Mouse (Mus musculus) kidney, postnatal 0 days (tissue): ENCODE results near the gene Prr12. TPM values are rescaled to one million over a fixed set of nuclear protein-coding genes. Genes with fewer than 3 reads are reported as not detected.

Experiments
- ATAC-seq: fragments of 200-750 bp; cut with Nextera tagmentation; replicated peaks from 2 replicates; pipeline ENCODE4 v1.8.0; 2017; ENCODE audit warnings: low read depth, moderate number of reproducible peaks, moderate TSS enrichment, moderate library complexity; ENCODE audit not compliant: low FRiP score
- DNase-seq: peaks from one replicate; pipeline ENCODE4 v3.0.0-alpha.2; 2016; ENCODE audit warnings: low spot score
- H3K27ac ChIP-seq: fragments of 300-500 bp; sonication (generic); 2 replicates; pipeline ENCODE4 v1.5.1; 2014; ENCODE audit warnings: mild to moderate bottlenecking
- H3K27me3 ChIP-seq: fragments of 300-500 bp; sonication (generic); 2 replicates; pipeline ENCODE4 v1.6.1; 2014; ENCODE audit warnings: low read length, mixed read lengths; ENCODE audit not compliant: insufficient read depth
- H3K36me3 ChIP-seq: fragments of 300-500 bp; sonication (generic); 2 replicates; pipeline ENCODE4 v1.6.1; 2014; ENCODE audit warnings: low read length, mixed read lengths; ENCODE audit not compliant: insufficient read depth
- H3K4me1 ChIP-seq: fragments of 300-500 bp; sonication (generic); replicated peaks from 2 replicates; pipeline ENCODE4 v1.6.1; 2014; ENCODE audit warnings: antibody characterized with exemption, low read length, mixed read lengths; ENCODE audit not compliant: insufficient read depth
- H3K4me2 ChIP-seq: fragments of 300-500 bp; sonication (generic); 2 replicates; pipeline ENCODE4 v1.6.1; 2014; ENCODE audit warnings: mild to moderate bottlenecking, low read length, moderate library complexity, mixed read lengths
- H3K4me3 ChIP-seq: fragments of 300-500 bp; sonication (generic); replicated peaks from 2 replicates; pipeline ENCODE4 v1.5.1; 2014; ENCODE audit warnings: low read depth, low read length
- H3K9ac ChIP-seq: fragments of 300-500 bp; sonication (generic); 2 replicates; pipeline ENCODE4 v1.6.1; 2014; ENCODE audit warnings: low read depth, low read length
- H3K9me3 ChIP-seq: fragments of 300-500 bp; sonication (generic); replicated peaks from 2 replicates; pipeline ENCODE4 v1.6.1; 2016; ENCODE audit warnings: low read length, inconsistent platforms, mixed read lengths
- CTCF ChIP-seq: IDR thresholded peaks from 2 replicates; pipeline ENCODE4 v1.5.1; 2016; ENCODE audit warnings: antibody characterized with exemption, low read depth, mild to moderate bottlenecking, moderate library complexity
- whole genome bisulfite sequencing: fragments of 180-500 bp; shearing (Covaris S2); extraction: QIAGEN DNeasy Blood & Tissue Kit; methylation state at CpG from one replicate; pipeline ENCODE4 v1.1.7; 2014; 5-methylcytosine and 5-hydroxymethylcytosine counted together
- polyA plus RNA-seq: library from polyadenylated mRNA; unstranded; fragments of >200 nt; fragmentation: Nextera tagmentation; extraction: Ambion mirVana; gene quantifications from 2 replicates; pipeline ENCODE4 v1.2.1, GENCODE M21; 2015

Gene Prr12
- polyA plus RNA-seq, 1 experiment from 2014 or later: 5.8 TPM

GRCm38 (mm10) chr7:45079856-45080255 lies 27.2 kb upstream of the Prr12 start:
- H3K36me3 ChIP-seq: peaks cover 39% of the 10 kb centered on the region; the same call in 1 of the 2 replicates

GRCm38 (mm10) chr7:45078513-45078912 lies 25.8 kb upstream of the Prr12 start:
- Histone ChIP-seq H3K4me3 (no peak overlapping the region), H3K9ac (no peak overlapping the region), H3K36me3 (peaks cover 33% of the 10 kb centered on the region; the same call in 1 of the 2 replicates), H3K4me1 (0 out of 2 replicates have a peak, but pooled peaks cover 3% of the 10 kb centered on the region), H3K4me2 (no peak overlapping the region), H3K27me3 (no peaks in the 10 kb centered on the region), H3K27ac (no peak overlapping the region), H3K9me3 (no peaks in the 10 kb centered on the region)
- DNase-seq (peak; percentile 86), ATAC-seq (no peak)
- 40% methylated on average over 9 of the region's 9 CpGs for WGBS
- peak; percentile 89 for TF ChIP-seq CTCF

More at GRCm38 (mm10) chr7:45079856-45080255, 27.2 kb upstream of the Prr12 start:
- Histone ChIP-seq H3K27me3 (no peaks in the 10 kb centered on the region), H3K9ac (no peak overlapping the region), H3K9me3 (no peaks in the 10 kb centered on the region), H3K4me2 (no peak overlapping the region), H3K4me3 (no peak overlapping the region), H3K27ac (no peak overlapping the region), H3K4me1 (0 out of 2 replicates have a peak, but pooled peaks cover 3% of the 10 kb centered on the region)
- ATAC-seq (0 out of 2 replicates have a peak, but pooled peaks have one; percentile 14), DNase-seq (peak; percentile 94)
- under 1% methylated on average over 10 of the region's 10 CpGs for WGBS
- peak; percentile 95 for TF ChIP-seq CTCF

GRCm38 (mm10) chr7:45077829-45078228 lies 25.1 kb upstream of the Prr12 start:
- Histone ChIP-seq H3K4me2 (no peak overlapping the region), H3K9ac (no peak overlapping the region), H3K9me3 (no peaks in the 10 kb centered on the region), H3K4me1 (no peaks in the 10 kb centered on the region), H3K36me3 (peaks cover 26% of the 10 kb centered on the region; the same call in 1 of the 2 replicates), H3K4me3 (no peak overlapping the region), H3K27ac (no peak overlapping the region), H3K27me3 (no peaks in the 10 kb centered on the region)
- ATAC-seq (no peak), DNase-seq (no peak)
- WGBS: 89% methylated on average over 2 of the region's 2 CpGs
- TF ChIP-seq CTCF: no peak

- DNase-seq (no peak), ATAC-seq (no peak)
- 84% methylated on average over 14 of the region's 14 CpGs for WGBS
- no peak overlapping the region for H3K27ac ChIP-seq
- H3K4me1 ChIP-seq: no peaks in the 10 kb centered on the region
- no peaks in the 10 kb centered on the region for H3K27me3 ChIP-seq
- no peak for TF ChIP-seq CTCF
- no peak overlapping the region for H3K9ac ChIP-seq
- no peaks in the 10 kb centered on the region for H3K9me3 ChIP-seq
- no peak overlapping the region for H3K4me3 ChIP-seq
- H3K36me3 ChIP-seq: peaks cover 26% of the 10 kb centered on the region; the same call in 1 of the 2 replicates
- no peak overlapping the region for H3K4me2 ChIP-seq
Observed at GRCm38 (mm10) chr7:45077322-45077721, 24.6 kb upstream of the Prr12 start.

GRCm38 (mm10) chr7:45076501-45076900 lies 23.8 kb upstream of the Prr12 start:
- WGBS: 90% methylated on average over 30 of the region's 30 CpGs
- H3K4me1 ChIP-seq: no peaks in the 10 kb centered on the region
- H3K4me2 ChIP-seq: no peak overlapping the region
- ATAC-seq: no peak
- H3K9me3 ChIP-seq: no peaks in the 10 kb centered on the region
- H3K9ac ChIP-seq: no peak overlapping the region
- DNase-seq: no peak
- no peaks in the 10 kb centered on the region for H3K27me3 ChIP-seq
- no peak overlapping the region for H3K27ac ChIP-seq
- peaks cover 26% of the 10 kb centered on the region; the same call in 1 of the 2 replicates for H3K36me3 ChIP-seq
- no peak for TF ChIP-seq CTCF
- H3K4me3 ChIP-seq: no peak overlapping the region

- ATAC-seq (no peak), DNase-seq (no peak)
- no peak for TF ChIP-seq CTCF
Observed at GRCm38 (mm10) chr7:45075405-45075804, 22.7 kb upstream of the Prr12 start.

GRCm38 (mm10) chr7:45073949-45074348 lies 21.3 kb upstream of the Prr12 start:
- no peak overlapping the region for H3K27ac ChIP-seq
- peaks cover 26% of the 10 kb centered on the region; the same call in 1 of the 2 replicates for H3K36me3 ChIP-seq
- H3K9me3 ChIP-seq: no peaks in the 10 kb centered on the region
- H3K4me3 ChIP-seq: no peak overlapping the region
- H3K9ac ChIP-seq: no peak overlapping the region
- H3K4me2 ChIP-seq: no peak overlapping the region
- DNase-seq (no peak), ATAC-seq (no peak)
- no peaks in the 10 kb centered on the region for H3K27me3 ChIP-seq
- 87% methylated on average over 12 of the region's 12 CpGs for WGBS
- H3K4me1 ChIP-seq: no peaks in the 10 kb centered on the region
- no peak for TF ChIP-seq CTCF

More at GRCm38 (mm10) chr7:45075405-45075804, 22.7 kb upstream of the Prr12 start:
- Histone ChIP-seq H3K9ac (no peak overlapping the region), H3K4me1 (no peaks in the 10 kb centered on the region), H3K4me3 (no peak overlapping the region), H3K4me2 (no peak overlapping the region), H3K27me3 (no peaks in the 10 kb centered on the region), H3K27ac (0 out of 2 replicates have a peak overlapping the region, but pooled peaks have one; percentile 28), H3K9me3 (no peaks in the 10 kb centered on the region), H3K36me3 (peaks cover 26% of the 10 kb centered on the region; the same call in 1 of the 2 replicates)
- WGBS: 52% methylated on average over 4 of the region's 4 CpGs
